In genomic region chr7:27314393-27314792, GRCm38 (mm10) we compare ENCODE assay signal across 25 mouse cellular contexts. TPM values are rescaled to one million over a fixed set of nuclear protein-coding genes. Genes with fewer than 3 reads are reported as not detected.
DNase-seq lines count a peak whose midpoint lies in the region; ATAC-seq and TF ChIP-seq lines count a peak whose summit lies in the region.
"Had no signal": no experiment of that assay in that cellular context is flagged by ENCODE, and none has a peak within 500 bp of the region (broad histone marks: within the 10 kb centered on the region; RNA-seq: fewer than 3 reads in every experiment).

No protein-coding gene starts in this region.

- no peak overlapping the region for H3K27ac ChIP-seq in layer of hippocampus, adult 2 months
- H3K27ac ChIP-seq in midbrain, postnatal 0 days (ENCODE audit: low read depth, low read length) = no peak overlapping the region
- no peak overlapping the region for H3K27ac ChIP-seq in midbrain, embryonic 16.5 days (ENCODE audit: low read length)
- no peak overlapping the region for H3K27ac ChIP-seq in heart, embryonic 11.5 days (ENCODE audit: low read depth, low read length)
- H3K27ac ChIP-seq: embryonic facial prominence, embryonic 13.5 days; forebrain, embryonic 15.5 days; hindbrain, embryonic 12.5 days; intestine, embryonic 15.5 days; kidney, embryonic 15.5 days; liver, embryonic 13.5 days; midbrain, embryonic 15.5 days had no signal

- WGBS in midbrain, postnatal 0 days = 89% methylated on average over 3 of the region's 3 CpGs
- WGBS in midbrain, embryonic 16.5 days = 94% methylated on average over 3 of the region's 3 CpGs
- 83% methylated on average over 3 of the region's 3 CpGs for WGBS in heart, embryonic 11.5 days (ENCODE audit: insufficient replicate concordance)

- ATAC-seq in midbrain, postnatal 0 days (ENCODE audit: low FRiP score) = no peak
- ATAC-seq in midbrain, embryonic 16.5 days = no peak
- ATAC-seq in megakaryocyte progenitor cell, adult 5-6 weeks (replicated peaks; ENCODE audit: poor library complexity) = no peak
- no peak for ATAC-seq in heart, embryonic 11.5 days (replicated peaks; ENCODE audit: insufficient number of reproducible peaks, low FRiP score, low TSS enrichment)
- ATAC-seq: forebrain, embryonic 15.5 days; intestine, embryonic 15.5 days; midbrain, embryonic 15.5 days had no signal

- TF ChIP-seq CTCF in layer of hippocampus, adult 2 months (conservative IDR thresholded peaks at IDR 0.05) = peak; percentile 63
- TF ChIP-seq CTCF in midbrain, postnatal 0 days (IDR thresholded peaks at IDR 0.05) = peak; percentile 47

- no peaks in the 10 kb centered on the region for H3K4me1 ChIP-seq in midbrain, postnatal 0 days (ENCODE audit: insufficient read depth, low read length)
- peaks cover 4% of the 10 kb centered on the region; the same call in 1 of the 2 replicates for H3K4me1 ChIP-seq in midbrain, embryonic 16.5 days (ENCODE audit: control insufficient read depth, insufficient read depth, low read length)
- peaks cover 3% of the 10 kb centered on the region for H3K4me1 ChIP-seq in heart, embryonic 11.5 days (ENCODE audit: control insufficient read depth, insufficient read depth, low read length)

- H3K36me3 ChIP-seq in midbrain, postnatal 0 days (ENCODE audit: insufficient read depth, low read length) = no peaks in the 10 kb centered on the region; the same call in none of the 2 replicates
- H3K36me3 ChIP-seq in midbrain, embryonic 16.5 days (ENCODE audit: control insufficient read depth, insufficient read depth, low read length) = peaks cover 5% of the 10 kb centered on the region; the same call in 1 of the 2 replicates
- H3K36me3 ChIP-seq in heart, embryonic 11.5 days (ENCODE audit: control insufficient read depth, insufficient read depth, low read length) = no peaks in the 10 kb centered on the region; the same call in 1 of the 2 replicates
- H3K36me3 ChIP-seq: hindbrain, embryonic 12.5 days; midbrain, embryonic 15.5 days had no signal

- H3K4me2 ChIP-seq in midbrain, postnatal 0 days (ENCODE audit: low read depth, low read length, poor library complexity, severe bottlenecking) = no peak overlapping the region
- H3K4me2 ChIP-seq in midbrain, embryonic 16.5 days (ENCODE audit: low read length) = no peak overlapping the region
- no peak overlapping the region for H3K4me2 ChIP-seq in heart, embryonic 11.5 days
- H3K4me2 ChIP-seq: embryonic facial prominence, embryonic 13.5 days; forebrain, embryonic 15.5 days; heart, embryonic 12.5 days; hindbrain, embryonic 12.5 days; intestine, embryonic 15.5 days; kidney, embryonic 15.5 days; liver, embryonic 13.5 days; midbrain, embryonic 15.5 days had no signal

- H3K27me3 ChIP-seq in midbrain, postnatal 0 days (ENCODE audit: insufficient read depth, low read length) = 0 out of 2 replicates have a peak, but pooled peaks cover 3% of the 10 kb centered on the region
- H3K27me3 ChIP-seq in midbrain, embryonic 16.5 days (ENCODE audit: control insufficient read depth, insufficient read depth, low read depth, low read length) = no peaks in the 10 kb centered on the region
- peaks cover 14% of the 10 kb centered on the region for H3K27me3 ChIP-seq in heart, embryonic 11.5 days (ENCODE audit: control insufficient read depth, insufficient read depth, low read length)
- H3K27me3 ChIP-seq: forebrain, embryonic 15.5 days; intestine, embryonic 15.5 days; midbrain, embryonic 15.5 days had no signal

- no peak for DNase-seq in layer of hippocampus, adult 2 months (ENCODE audit: low spot score in 2 of 2)
- no peak for DNase-seq in layer of hippocampus, adult 18-20 months (ENCODE audit: low spot score in 2 of 2)
- DNase-seq in midbrain, postnatal 0 days (ENCODE audit: low spot score) = no peak
- DNase-seq in ZHBTc4 (ENCODE audit: low read depth, low spot score) = peak; percentile 61
- DNase-seq: adrenal gland, adult 8-10 months; cerebellum, postnatal 10 days; heart, postnatal 14 days; layer of hippocampus, postnatal 36 days; left cerebral cortex, postnatal 4 days; liver, embryonic 13.5 days; lung, postnatal 14 days; right cerebral cortex, postnatal 25 days; thymus, postnatal 14 days had no signal

- H3K9ac ChIP-seq in midbrain, postnatal 0 days (replicated peaks; ENCODE audit: low read length, poor library complexity, severe bottlenecking) = no peak overlapping the region
- H3K9ac ChIP-seq in midbrain, embryonic 16.5 days (ENCODE audit: low read depth, low read length) = no peak overlapping the region
- no peak overlapping the region for H3K9ac ChIP-seq in heart, embryonic 11.5 days (ENCODE audit: low read depth, low read length)
- H3K9ac ChIP-seq: embryonic facial prominence, embryonic 13.5 days; forebrain, embryonic 15.5 days; heart, embryonic 12.5 days; hindbrain, embryonic 12.5 days; intestine, embryonic 15.5 days; kidney, embryonic 15.5 days; liver, embryonic 13.5 days; midbrain, embryonic 15.5 days had no signal

- H3K9me3 ChIP-seq in midbrain, postnatal 0 days (ENCODE audit: low read length) = no peaks in the 10 kb centered on the region
- peaks cover 2% of the 10 kb centered on the region; the same call in 1 of the 2 replicates for H3K9me3 ChIP-seq in midbrain, embryonic 16.5 days (replicated peaks; ENCODE audit: control insufficient read depth, low read length, poor library complexity, severe bottlenecking)
- H3K9me3 ChIP-seq in heart, embryonic 11.5 days (replicated peaks; ENCODE audit: control insufficient read depth, low read length) = peaks cover 10% of the 10 kb centered on the region
- H3K9me3 ChIP-seq: forebrain, embryonic 15.5 days; intestine, embryonic 15.5 days had no signal

- H3K4me3 ChIP-seq in layer of hippocampus, adult 2 months = no peak overlapping the region
- H3K4me3 ChIP-seq in midbrain, postnatal 0 days (ENCODE audit: low read depth, low read length) = no peak overlapping the region
- no peak overlapping the region for H3K4me3 ChIP-seq in midbrain, embryonic 16.5 days (ENCODE audit: low read depth, low read length)
- H3K4me3 ChIP-seq in heart, embryonic 11.5 days (ENCODE audit: low read depth, low read length) = no peak overlapping the region
- H3K4me3 ChIP-seq: embryonic facial prominence, embryonic 13.5 days; forebrain, embryonic 15.5 days; heart, embryonic 12.5 days; hindbrain, embryonic 12.5 days; intestine, embryonic 15.5 days; kidney, embryonic 15.5 days; liver, embryonic 13.5 days; midbrain, embryonic 15.5 days had no signal

RNA-seq across cellular contexts. Expression of gene Ltbp4, which starts 23.1 kb away (rescaled TPM):
- 10 to 100 TPM; 54.5 to 54.8 TPM for total RNA-seq in layer of hippocampus, adult 2 months (2021)
- total RNA-seq in layer of hippocampus, adult 18-20 months (2021) = 10 to 100 TPM; 43.9 to 47.5 TPM
- 25.3 and 44.3 TPM in 2 replicates for total RNA-seq in midbrain, postnatal 0 days (2014; rRNA removed)
- 13.6 and 16.0 TPM in 2 replicates for polyA plus RNA-seq in midbrain, postnatal 0 days (2015; fragmentation: Nextera tagmentation; extraction: Ambion mirVana)
- 14.1 and 14.3 TPM in 2 replicates for polyA plus RNA-seq in midbrain, embryonic 16.5 days (2015; fragmentation: Nextera tagmentation; extraction: Ambion mirVana)
- 0.05 TPM in 1 of 2 replicates, not detected in the other for total RNA-seq in megakaryocyte progenitor cell, adult 5-6 weeks (2015)
- total RNA-seq in megakaryocyte progenitor cell, adult 5-6 weeks (2017) = not detected in 2 replicates
- polyA plus RNA-seq in heart, embryonic 11.5 days (2014; fragmentation: Nextera tagmentation; extraction: Ambion mirVana) = 28.9 and 31.5 TPM in 2 replicates

RNA-seq across cellular contexts. Expression of gene Shkbp1, which starts 41.4 kb away (rescaled TPM):
- 10 to 100 TPM; 29.4 to 42.9 TPM for total RNA-seq in layer of hippocampus, adult 2 months (2021)
- total RNA-seq in layer of hippocampus, adult 18-20 months (2021) = 10 to 100 TPM; 25.8 to 28.2 TPM
- total RNA-seq in midbrain, postnatal 0 days (2014; rRNA removed) = 36.3 and 42.7 TPM in 2 replicates
- 24.1 and 25.1 TPM in 2 replicates for polyA plus RNA-seq in midbrain, postnatal 0 days (2015; fragmentation: Nextera tagmentation; extraction: Ambion mirVana)
- polyA plus RNA-seq in midbrain, embryonic 16.5 days (2015; fragmentation: Nextera tagmentation; extraction: Ambion mirVana) = 47.4 and 55.1 TPM in 2 replicates
- 18.8 and 23.9 TPM in 2 replicates for total RNA-seq in megakaryocyte progenitor cell, adult 5-6 weeks (2015)
- 10.7 and 11.0 TPM in 2 replicates for total RNA-seq in megakaryocyte progenitor cell, adult 5-6 weeks (2017)
- polyA plus RNA-seq in heart, embryonic 11.5 days (2014; fragmentation: Nextera tagmentation; extraction: Ambion mirVana) = 33.3 and 34.1 TPM in 2 replicates

RNA-seq across cellular contexts. Expression of gene Gm20479, which starts 42.8 kb away (rescaled TPM):
- total RNA-seq in layer of hippocampus, adult 2 months (2021) = not detected
- total RNA-seq in layer of hippocampus, adult 18-20 months (2021) = not detected
- total RNA-seq in midbrain, postnatal 0 days (2014; rRNA removed) = not detected in 2 replicates
- not detected in 2 replicates for polyA plus RNA-seq in midbrain, postnatal 0 days (2015; fragmentation: Nextera tagmentation; extraction: Ambion mirVana)
- polyA plus RNA-seq in midbrain, embryonic 16.5 days (2015; fragmentation: Nextera tagmentation; extraction: Ambion mirVana) = not detected in 2 replicates
- total RNA-seq in megakaryocyte progenitor cell, adult 5-6 weeks (2015) = not detected in 2 replicates
- total RNA-seq in megakaryocyte progenitor cell, adult 5-6 weeks (2017) = not detected in 2 replicates
- polyA plus RNA-seq in heart, embryonic 11.5 days (2014; fragmentation: Nextera tagmentation; extraction: Ambion mirVana) = 1.6 and 2.1 TPM in 2 replicates
- total RNA-seq: gastrocnemius, postnatal 4 days; layer of hippocampus, postnatal 36 days; left cerebral cortex, postnatal 4 days; megakaryocyte-erythroid progenitor cell, adult 5-6 weeks had no signal
- polyA plus RNA-seq: embryonic facial prominence, embryonic 13.5 days; midbrain, embryonic 15.5 days had no signal

RNA-seq across cellular contexts. Expression of gene Numbl, which starts 56.2 kb away (rescaled TPM):
- 100 to 1,000 TPM; 135 to 148 TPM for total RNA-seq in layer of hippocampus, adult 2 months (2021)
- 100 to 1,000 TPM; 141 to 149 TPM for total RNA-seq in layer of hippocampus, adult 18-20 months (2021)
- total RNA-seq in midbrain, postnatal 0 days (2014; rRNA removed) = 111 and 147 TPM in 2 replicates
- polyA plus RNA-seq in midbrain, postnatal 0 days (2015; fragmentation: Nextera tagmentation; extraction: Ambion mirVana) = 59.8 and 60.9 TPM in 2 replicates
- 51.2 and 53.6 TPM in 2 replicates for polyA plus RNA-seq in midbrain, embryonic 16.5 days (2015; fragmentation: Nextera tagmentation; extraction: Ambion mirVana)
- 0.37 and 1.3 TPM in 2 replicates for total RNA-seq in megakaryocyte progenitor cell, adult 5-6 weeks (2015)
- 0.57 and 0.83 TPM in 2 replicates for total RNA-seq in megakaryocyte progenitor cell, adult 5-6 weeks (2017)
- 3.4 and 4.6 TPM in 2 replicates for polyA plus RNA-seq in heart, embryonic 11.5 days (2014; fragmentation: Nextera tagmentation; extraction: Ambion mirVana)

Comparison
In these comparisons a context has a peak if more than half of its experiments do, and no peak if none do; other contexts are left out.
1. RNA of gene Ltbp4, which starts 23.1 kb away (total RNA-seq): 54.5 to 54.8 TPM in layer of hippocampus, adult 2 months, 43.9 to 47.5 TPM in layer of hippocampus, adult 18-20 months and 25.3 to 44.3 TPM in midbrain, postnatal 0 days; 0.05 TPM in megakaryocyte progenitor cell, adult 5-6 weeks; every median in the first group is over 10 times any median in the second.